Mouse (Mus musculus) neural tube, embryonic 14.5 days (tissue): ENCODE results near the gene Cyp1a1. TPM values are rescaled to one million over a fixed set of nuclear protein-coding genes. Genes with fewer than 3 reads are reported as not detected.
A peak's percentile ranks its signal among the peaks of the same experiment; 100 is the strongest.

ENCODE experiments used
- ATAC-seq: fragments of 200-750 bp; cut with Nextera tagmentation; 2 replicates; pipeline ENCODE4 v1.8.0; 2017; ENCODE audit warnings: low read depth, mild to moderate bottlenecking, moderate TSS enrichment, moderate library complexity
- H3K27ac ChIP-seq: fragments of 300-500 bp; sonication (generic); 2 replicates; pipeline ENCODE4 v1.5.1; 2014; ENCODE audit warnings: low read depth, mild to moderate bottlenecking, control low read depth, low read length, moderate library complexity, mixed read lengths
- H3K27me3 ChIP-seq: fragments of 300-500 bp; sonication (generic); 2 replicates; pipeline ENCODE4 v1.6.1; 2014; ENCODE audit warnings: low read length; ENCODE audit not compliant: control insufficient read depth, insufficient read depth
- H3K36me3 ChIP-seq: fragments of 300-500 bp; sonication (generic); 2 replicates; pipeline ENCODE4 v1.6.1; 2014; ENCODE audit warnings: low read length, mixed read lengths; ENCODE audit not compliant: control insufficient read depth, insufficient read depth
- H3K4me1 ChIP-seq: fragments of 300-500 bp; sonication (generic); 2 replicates; pipeline ENCODE4 v1.6.1; 2014; ENCODE audit warnings: low read length; ENCODE audit not compliant: control insufficient read depth, insufficient read depth
- H3K4me2 ChIP-seq: fragments of 300-500 bp; sonication (generic); 2 replicates; pipeline ENCODE4 v1.6.1; 2014; ENCODE audit warnings: mild to moderate bottlenecking, low read depth, low read length, control low read depth
- H3K4me3 ChIP-seq: fragments of 300-500 bp; sonication (generic); 2 replicates; pipeline ENCODE4 v1.5.1; 2014; ENCODE audit warnings: low read depth, low read length, control low read depth, mixed read lengths
- H3K9ac ChIP-seq: fragments of 300-500 bp; sonication (generic); replicated peaks from 2 replicates; pipeline ENCODE4 v1.6.1; 2014; ENCODE audit warnings: low read depth, mild to moderate bottlenecking, control low read depth, low read length, mixed read lengths
- H3K9me3 ChIP-seq: fragments of 300-500 bp; sonication (generic); 2 replicates; pipeline ENCODE4 v1.6.1; 2016; ENCODE audit warnings: low read length; ENCODE audit not compliant: control insufficient read depth
- WGBS: fragments of 180-500 bp; shearing (Covaris S2); extraction: QIAGEN DNeasy Blood & Tissue Kit; methylation state at CpG from one replicate; pipeline ENCODE4 v1.1.7; 2014; 5-methylcytosine and 5-hydroxymethylcytosine counted together
- polyA plus RNA-seq: library from polyadenylated mRNA; unstranded; fragments of >200 nt; fragmentation: Nextera tagmentation; extraction: Ambion mirVana; gene quantifications from 2 replicates; pipeline ENCODE4 v1.2.1, GENCODE M21; 2014

Gene Cyp1a1
- polyA plus RNA-seq, 1 experiment from 2014 or later = 0.09 TPM

DNA sequence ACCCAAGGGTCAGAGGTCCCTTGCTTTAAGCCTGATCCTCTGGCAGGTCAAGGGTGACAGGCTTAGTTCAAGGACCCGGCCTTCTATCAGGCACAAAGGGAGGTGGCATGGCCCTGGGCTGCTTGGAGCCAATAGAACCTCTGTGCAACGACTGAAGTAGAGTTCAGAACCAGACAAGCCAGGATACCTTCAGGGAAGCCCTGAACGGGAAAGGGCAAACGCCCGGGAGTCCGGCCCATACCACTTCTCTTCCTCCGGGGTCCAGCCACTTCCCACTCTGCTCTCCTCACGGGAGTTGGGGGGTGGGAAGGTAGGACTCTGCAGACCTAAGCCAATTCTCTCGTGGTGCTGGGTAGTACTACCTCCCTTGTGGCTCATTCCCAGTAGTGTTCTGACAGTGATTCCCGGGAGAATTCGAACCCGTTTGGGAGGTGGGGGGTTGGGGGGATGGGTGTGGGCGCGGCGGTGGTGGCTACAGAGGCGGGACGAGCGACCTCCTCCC lies 43.2 kb upstream of the Cyp1a1 start:
- H3K4me1 ChIP-seq = peaks cover 41% of the 10 kb centered on the region
- WGBS = 0% methylated on average over 18 of the region's 18 CpGs
- peak overlapping the region; percentile 94 for H3K27ac ChIP-seq
- H3K36me3 ChIP-seq = no peaks in the 10 kb centered on the region
- H3K9ac ChIP-seq = peak overlapping the region; percentile 97
- H3K4me3 ChIP-seq = peak overlapping the region; percentile 98
- H3K9me3 ChIP-seq = no peaks in the 10 kb centered on the region
- peak overlapping the region; percentile 98 for H3K4me2 ChIP-seq
- H3K27me3 ChIP-seq = no peaks in the 10 kb centered on the region; the same call in 1 of the 2 replicates
- peak; percentile 9; the same call in 1 of the 2 replicates for ATAC-seq

DNA sequence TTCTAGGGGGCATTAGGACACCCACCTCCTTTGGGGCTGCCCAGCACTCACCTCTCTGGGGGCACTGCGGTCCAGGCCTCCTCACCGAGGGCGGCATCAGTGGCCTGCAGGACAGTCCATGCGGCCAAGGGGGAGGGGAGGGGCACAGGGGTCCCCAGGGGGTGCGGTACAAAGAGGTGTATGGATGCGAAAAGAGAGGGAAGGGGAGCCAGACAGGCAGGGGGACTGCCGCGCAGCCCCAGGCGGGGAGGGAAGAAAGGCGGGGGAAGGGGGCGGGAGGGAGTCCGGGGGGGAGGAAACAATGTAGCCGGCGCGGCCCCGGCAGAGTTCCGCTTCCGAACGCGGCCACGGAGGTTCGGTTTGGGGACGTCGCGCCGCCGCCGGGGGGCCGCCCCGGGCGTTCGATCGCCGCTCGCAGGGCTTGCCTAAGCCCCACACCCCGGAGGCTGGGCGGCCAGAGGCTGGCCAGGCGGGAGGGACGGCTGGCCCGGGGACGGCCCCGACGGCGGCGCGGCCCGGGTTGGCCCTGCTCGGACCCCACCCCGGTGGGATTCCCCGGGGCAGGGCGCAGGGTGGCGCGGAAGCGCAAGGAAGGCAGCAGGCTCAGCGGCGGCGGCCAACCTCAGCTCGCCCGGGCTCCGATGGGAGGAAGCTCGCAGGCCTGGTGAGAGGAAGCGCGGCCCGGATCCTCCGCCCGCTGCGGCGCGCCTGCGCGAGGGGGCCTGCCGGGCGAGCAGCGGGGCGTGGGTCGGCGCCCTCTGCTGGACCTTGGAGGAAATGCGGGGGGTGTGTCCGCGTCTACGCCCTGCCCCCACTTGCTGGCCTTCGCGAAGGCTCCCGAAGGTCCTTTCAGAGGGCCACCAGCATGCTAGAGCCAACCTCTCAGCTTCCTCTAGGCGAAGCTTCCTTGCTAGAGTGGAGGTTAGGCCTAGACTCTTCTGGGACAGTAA lies 42.5 kb upstream of the Cyp1a1 start:
- peak; percentile 87 for ATAC-seq
- Histone ChIP-seq H3K9me3 (no peaks in the 10 kb centered on the region), H3K4me2 (peak overlapping the region; percentile 98), H3K36me3 (no peaks in the 10 kb centered on the region), H3K4me3 (peak overlapping the region; percentile 98), H3K9ac (peak overlapping the region; percentile 97), H3K27ac (peak overlapping the region; percentile 94), H3K27me3 (no peaks in the 10 kb centered on the region; the same call in 1 of the 2 replicates), H3K4me1 (peaks cover 34% of the 10 kb centered on the region)
- WGBS = under 1% methylated on average over 74 of the region's 85 CpGs

DNA sequence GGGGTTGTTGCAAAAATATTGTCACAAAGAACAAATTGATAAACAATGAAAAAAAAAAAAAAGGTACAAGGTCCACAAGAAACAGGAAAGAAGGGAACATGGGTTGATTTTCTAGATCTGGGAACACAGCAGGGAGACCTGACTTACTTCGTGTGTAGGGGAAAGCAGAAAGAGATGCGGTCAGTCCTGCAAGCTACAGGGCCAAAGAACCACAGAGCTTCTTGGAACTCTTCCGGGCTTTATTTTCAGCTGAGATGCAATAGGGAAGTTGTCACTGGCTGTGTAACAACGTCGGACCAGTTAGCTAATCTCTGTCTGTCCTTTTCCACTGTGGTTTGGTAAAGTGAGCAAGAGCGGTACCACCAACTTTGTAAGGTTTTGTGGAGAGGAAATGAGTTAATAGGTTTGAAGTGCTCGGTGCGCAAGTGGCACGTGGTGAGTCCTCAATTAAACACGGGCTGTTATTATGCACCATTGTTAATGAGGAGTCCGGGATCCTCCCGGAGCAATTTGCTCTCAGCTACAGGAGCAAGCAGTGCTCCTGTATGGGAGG lies 41.1 kb upstream of the Cyp1a1 start:
- Histone ChIP-seq H3K27me3 (no peaks in the 10 kb centered on the region; the same call in 1 of the 2 replicates), H3K4me2 (no peak overlapping the region), H3K9me3 (no peaks in the 10 kb centered on the region), H3K4me1 (peaks cover 21% of the 10 kb centered on the region), H3K36me3 (no peaks in the 10 kb centered on the region), H3K27ac (no peak overlapping the region), H3K9ac (no peak overlapping the region), H3K4me3 (no peak overlapping the region)
- no peak for ATAC-seq
- WGBS = 48% methylated on average over 12 of the region's 12 CpGs

DNA sequence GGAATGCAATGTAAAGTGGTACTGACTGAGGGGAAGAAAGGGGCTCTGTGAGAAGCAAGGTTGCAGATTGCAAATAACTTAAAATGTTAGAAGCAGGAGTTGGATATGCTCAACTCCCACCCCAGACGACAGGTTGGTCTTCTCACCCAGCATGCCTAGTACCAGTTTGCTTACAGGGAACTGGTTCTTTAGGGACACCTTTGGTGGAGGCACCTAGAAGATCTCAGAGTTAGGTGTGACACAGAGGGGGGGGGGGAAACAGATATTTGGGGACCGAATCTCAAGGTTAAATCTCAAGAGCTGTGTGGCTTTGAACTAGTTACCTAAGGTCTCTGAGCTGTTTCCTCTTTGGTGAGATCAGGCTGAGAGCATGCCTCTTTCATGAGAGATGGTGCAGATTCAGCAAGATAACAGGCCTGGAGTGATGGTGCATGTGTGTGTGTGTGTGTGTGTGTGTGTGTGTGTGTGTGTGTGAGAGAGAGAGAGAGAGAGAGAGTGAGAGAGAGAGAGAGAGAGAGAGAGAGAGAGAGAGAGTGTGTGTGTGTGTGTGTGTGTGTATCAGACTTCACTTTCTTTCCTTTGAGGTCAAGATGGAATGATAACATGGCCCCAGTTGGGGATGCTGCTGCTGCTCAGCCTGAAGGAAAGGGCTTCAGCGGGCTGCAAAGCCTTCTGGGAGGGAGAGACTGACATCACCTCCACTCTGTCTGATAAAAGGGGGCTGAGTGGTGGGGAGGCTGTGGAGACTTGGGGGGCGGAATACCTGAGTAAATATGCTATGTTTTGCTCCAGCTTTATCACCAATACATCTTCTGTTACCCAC lies 40.2 kb upstream of the Cyp1a1 start:
- Histone ChIP-seq H3K4me3 (no peak overlapping the region), H3K27me3 (no peaks in the 10 kb centered on the region; the same call in 1 of the 2 replicates), H3K27ac (no peak overlapping the region), H3K9ac (no peak overlapping the region), H3K36me3 (no peaks in the 10 kb centered on the region), H3K4me1 (peaks cover 19% of the 10 kb centered on the region), H3K9me3 (no peaks in the 10 kb centered on the region), H3K4me2 (no peak overlapping the region)
- ATAC-seq = no peak
- 76% methylated on average over 4 of the region's 4 CpGs for WGBS

DNA sequence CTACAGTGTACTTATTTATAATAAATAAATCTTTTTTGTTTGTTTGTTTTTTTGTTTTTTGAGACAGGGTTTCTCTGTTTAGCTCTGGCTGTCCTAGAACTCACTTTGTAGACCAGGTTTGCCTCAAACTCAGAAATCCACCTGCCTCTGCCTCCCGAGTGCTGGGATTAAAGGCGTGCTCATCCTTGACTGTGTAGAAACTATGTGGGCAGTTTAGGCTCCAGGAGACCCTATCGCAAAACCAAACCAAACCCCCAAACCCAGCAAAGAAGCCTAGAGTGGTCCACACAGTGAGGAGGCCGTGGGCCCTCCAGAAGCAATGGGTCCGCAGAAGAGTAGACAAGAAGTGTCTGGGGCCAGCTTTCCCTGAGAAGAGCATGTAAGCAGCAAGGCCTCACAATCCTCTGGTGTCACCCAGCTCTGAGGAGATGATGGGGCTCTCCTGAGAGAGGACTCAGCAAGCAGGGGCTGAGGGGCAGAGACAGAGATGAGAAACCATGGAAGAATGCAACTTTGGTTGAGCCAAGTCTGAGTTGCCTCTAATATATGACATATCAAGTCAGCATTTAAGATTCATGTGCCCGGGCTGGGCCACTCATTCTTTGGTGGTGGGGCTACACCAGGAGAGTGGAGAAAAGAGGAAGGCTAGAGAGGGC lies 37.5 kb upstream of the Cyp1a1 start:
- Histone ChIP-seq H3K4me3 (no peak overlapping the region), H3K27ac (no peak overlapping the region), H3K9me3 (no peaks in the 10 kb centered on the region), H3K36me3 (no peaks in the 10 kb centered on the region), H3K4me1 (no peaks in the 10 kb centered on the region), H3K4me2 (no peak overlapping the region), H3K27me3 (no peaks in the 10 kb centered on the region; the same call in 1 of the 2 replicates), H3K9ac (no peak overlapping the region)
- WGBS = 89% methylated on average over 6 of the region's 6 CpGs
- ATAC-seq = no peak

DNA sequence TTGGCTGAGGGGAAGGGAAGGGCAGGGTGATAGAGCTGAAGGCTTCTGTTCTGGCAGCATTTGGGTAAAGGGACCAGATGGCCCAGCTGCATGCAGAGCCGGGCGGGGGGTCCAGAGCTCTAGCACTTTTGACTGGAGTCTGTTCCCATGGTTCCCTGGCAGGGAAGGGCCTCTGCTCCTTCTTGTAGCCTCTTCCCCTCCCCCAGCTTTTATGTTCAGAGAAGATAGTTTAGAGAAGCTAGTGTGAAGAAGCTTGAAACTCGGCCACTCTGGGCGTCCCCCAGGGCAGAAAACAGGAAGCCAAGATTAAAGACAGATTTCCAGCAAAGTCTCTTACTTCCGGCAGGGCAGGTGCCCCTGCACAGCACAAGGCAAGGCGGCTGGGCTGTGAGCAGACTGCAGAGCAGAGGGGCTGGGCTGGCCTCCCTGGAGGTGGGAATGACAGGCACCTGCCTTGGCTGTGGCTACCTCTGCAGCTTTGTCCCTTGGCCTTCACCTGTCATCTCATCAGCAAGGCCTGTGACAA lies 36.9 kb upstream of the Cyp1a1 start:
- Histone ChIP-seq H3K36me3 (no peaks in the 10 kb centered on the region), H3K9me3 (no peaks in the 10 kb centered on the region), H3K4me1 (no peaks in the 10 kb centered on the region), H3K9ac (no peak overlapping the region), H3K4me2 (no peak overlapping the region), H3K27me3 (no peaks in the 10 kb centered on the region), H3K27ac (no peak overlapping the region), H3K4me3 (no peak overlapping the region)
- 35% methylated on average over 6 of the region's 6 CpGs for WGBS
- ATAC-seq = no peak

DNA sequence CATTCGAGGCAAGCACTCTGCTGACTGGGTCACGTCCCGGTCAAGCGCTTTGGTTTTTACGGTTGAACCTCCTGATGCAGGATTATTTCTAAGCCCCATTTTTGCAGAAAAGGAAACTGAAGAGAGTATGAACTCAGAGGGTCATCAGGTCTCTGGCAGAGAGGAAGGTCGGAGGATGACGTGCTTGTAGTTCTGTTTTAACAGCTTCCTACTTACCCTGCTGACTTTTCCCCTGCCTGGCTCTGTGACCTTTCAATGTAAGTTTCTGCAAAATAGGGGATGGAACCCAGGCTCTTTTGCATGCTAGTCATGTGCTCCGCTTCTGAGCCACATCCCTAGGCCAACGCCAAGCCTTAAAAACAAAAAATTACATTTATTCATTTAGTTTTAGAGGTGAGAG lies 35.4 kb upstream of the Cyp1a1 start:
- H3K9ac ChIP-seq = no peak overlapping the region
- H3K27ac ChIP-seq = no peak overlapping the region
- no peak overlapping the region for H3K4me2 ChIP-seq
- ATAC-seq = no peak
- H3K4me1 ChIP-seq = no peaks in the 10 kb centered on the region
- no peaks in the 10 kb centered on the region for H3K27me3 ChIP-seq
- no peak overlapping the region for H3K4me3 ChIP-seq
- H3K9me3 ChIP-seq = no peaks in the 10 kb centered on the region
- no peaks in the 10 kb centered on the region for H3K36me3 ChIP-seq
- WGBS = 69% methylated on average over 9 of the region's 9 CpGs

DNA sequence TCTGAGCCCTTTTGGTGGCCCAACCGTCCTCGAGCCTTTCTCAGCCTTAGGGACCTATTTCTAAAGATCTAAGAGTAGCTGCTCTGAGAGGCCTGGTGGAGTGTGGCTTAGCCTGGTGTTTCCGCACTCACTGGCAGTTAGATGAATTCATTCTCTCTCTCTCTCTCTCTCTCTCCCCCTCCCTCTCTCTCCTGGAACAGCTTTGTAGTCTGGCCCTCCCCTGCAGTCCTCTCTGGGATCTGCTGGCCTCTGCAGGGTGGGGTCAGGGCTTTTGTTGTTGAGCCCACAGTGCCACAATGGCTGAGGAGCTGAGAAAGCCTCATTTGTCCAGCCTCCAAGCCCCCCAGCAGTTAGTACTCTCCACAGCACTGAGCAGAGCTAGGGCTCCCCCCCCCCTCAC lies 34.9 kb upstream of the Cyp1a1 start:
- H3K9me3 ChIP-seq = no peaks in the 10 kb centered on the region
- H3K9ac ChIP-seq = no peak overlapping the region
- H3K4me1 ChIP-seq = no peaks in the 10 kb centered on the region
- H3K27me3 ChIP-seq = no peaks in the 10 kb centered on the region
- H3K4me2 ChIP-seq = no peak overlapping the region
- no peak for ATAC-seq
- H3K27ac ChIP-seq = no peak overlapping the region
- no peaks in the 10 kb centered on the region for H3K36me3 ChIP-seq
- WGBS = 21% methylated on average over 3 of the region's 3 CpGs
- H3K4me3 ChIP-seq = no peak overlapping the region
